Comparison of ENCODE assay signal across 9 mouse cellular contexts in the genomic region with DNA sequence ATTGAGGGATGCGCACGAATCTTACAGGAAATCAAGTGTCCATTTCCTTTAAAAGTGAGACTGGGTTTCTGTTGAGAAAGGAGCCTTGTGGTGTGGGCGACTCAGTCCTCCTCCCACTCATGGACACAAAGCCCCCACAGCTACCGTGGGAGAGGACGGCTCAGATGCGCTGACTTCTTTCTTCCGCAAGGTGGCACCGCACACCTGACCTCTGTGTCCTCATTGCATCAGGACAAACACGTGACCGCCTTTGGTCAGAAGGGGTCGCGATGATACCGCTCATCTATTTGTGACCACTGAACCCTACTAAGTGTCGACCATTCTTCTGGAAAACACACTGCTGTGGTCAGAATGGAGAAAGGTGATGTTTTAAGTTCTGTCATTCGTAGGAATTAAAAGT. TPM values are rescaled to one million over a fixed set of nuclear protein-coding genes. Genes with fewer than 3 reads are reported as not detected.
DNase-seq lines count a peak whose midpoint lies in the region; ATAC-seq and TF ChIP-seq lines count a peak whose summit lies in the region.
"Had no signal": no experiment of that assay in that cellular context is flagged by ENCODE, and none has a peak within 500 bp of the region (broad histone marks: within the 10 kb centered on the region; RNA-seq: fewer than 3 reads in every experiment).

No protein-coding gene starts in this region.

- no peak overlapping the region for H3K27ac ChIP-seq in forebrain, embryonic 14.5 days (ENCODE audit: low read depth, low read length)
- H3K27ac ChIP-seq in forebrain, embryonic 15.5 days (replicated peaks): no peak overlapping the region
- H3K27ac ChIP-seq in midbrain, embryonic 12.5 days (replicated peaks): no peak overlapping the region
- no peak overlapping the region for H3K27ac ChIP-seq in midbrain, embryonic 16.5 days (ENCODE audit: low read length)

- H3K27me3 ChIP-seq in forebrain, embryonic 14.5 days (replicated peaks; ENCODE audit: control insufficient read depth, insufficient read depth, low read length): no peaks in the 10 kb centered on the region
- no peaks in the 10 kb centered on the region for H3K27me3 ChIP-seq in forebrain, embryonic 15.5 days
- H3K27me3 ChIP-seq in midbrain, embryonic 12.5 days: no peaks in the 10 kb centered on the region
- H3K27me3 ChIP-seq in midbrain, embryonic 16.5 days (ENCODE audit: control insufficient read depth, insufficient read depth, low read depth, low read length): no peaks in the 10 kb centered on the region
- no peaks in the 10 kb centered on the region for H3K27me3 ChIP-seq in myocyte (ENCODE audit: control insufficient read depth, insufficient read depth, insufficient read length)

- ATAC-seq in forebrain, embryonic 14.5 days: peak; percentile 12; the same call in 1 of the 2 replicates
- no peak for ATAC-seq in forebrain, embryonic 15.5 days (replicated peaks)
- 0 out of 2 replicates have a peak, but pooled peaks have one; percentile 47 for ATAC-seq in midbrain, embryonic 12.5 days (ENCODE audit: low FRiP score, low read depth)
- no peak for ATAC-seq in midbrain, embryonic 16.5 days

- H3K4me2 ChIP-seq in forebrain, embryonic 14.5 days (ENCODE audit: low read length): no peak overlapping the region
- no peak overlapping the region for H3K4me2 ChIP-seq in forebrain, embryonic 15.5 days (replicated peaks)
- H3K4me2 ChIP-seq in midbrain, embryonic 12.5 days (replicated peaks): no peak overlapping the region
- no peak overlapping the region for H3K4me2 ChIP-seq in midbrain, embryonic 16.5 days (ENCODE audit: low read length)
- no peak overlapping the region for H3K4me2 ChIP-seq in myocyte (ENCODE audit: low read depth)

- no peak overlapping the region for H3ac ChIP-seq in myocyte (ENCODE audit: control insufficient read depth, insufficient read length)

- H3K4me1 ChIP-seq in forebrain, embryonic 14.5 days (ENCODE audit: control insufficient read depth, insufficient read depth, low read length): no peaks in the 10 kb centered on the region
- no peaks in the 10 kb centered on the region for H3K4me1 ChIP-seq in forebrain, embryonic 15.5 days
- H3K4me1 ChIP-seq in midbrain, embryonic 12.5 days: no peaks in the 10 kb centered on the region
- H3K4me1 ChIP-seq in midbrain, embryonic 16.5 days (ENCODE audit: control insufficient read depth, insufficient read depth, low read length): no peaks in the 10 kb centered on the region

- DNase-seq in forebrain, embryonic 14.5 days (ENCODE audit: low spot score): no peak
- DNase-seq in cerebellum, postnatal 14 days: peak; percentile 3 to 7
- no peak for DNase-seq in spleen, postnatal 4 days (ENCODE audit: low spot score in 2 of 2)
- DNase-seq in MN1 (ENCODE audit: low spot score): no peak

- no peaks in the 10 kb centered on the region for H3K79me2 ChIP-seq in myocyte (ENCODE audit: control insufficient read depth, insufficient read depth)

- 88% methylated on average over 15 of the region's 15 CpGs for WGBS in forebrain, embryonic 14.5 days
- 88% methylated on average over 15 of the region's 15 CpGs for WGBS in forebrain, embryonic 15.5 days
- WGBS in midbrain, embryonic 12.5 days: 88% methylated on average over 15 of the region's 15 CpGs
- WGBS in midbrain, embryonic 16.5 days: 90% methylated on average over 15 of the region's 15 CpGs

- TF ChIP-seq POLR2A in myocyte (IDR thresholded peaks at IDR 0.05; ENCODE audit: insufficient read length, low read depth): no peak

- H3K9me3 ChIP-seq in forebrain, embryonic 14.5 days (replicated peaks; ENCODE audit: control insufficient read depth, low read length): no peaks in the 10 kb centered on the region
- no peaks in the 10 kb centered on the region for H3K9me3 ChIP-seq in forebrain, embryonic 15.5 days
- peaks cover 10% of the 10 kb centered on the region; the same call in 1 of the 2 replicates for H3K9me3 ChIP-seq in midbrain, embryonic 12.5 days
- no peaks in the 10 kb centered on the region for H3K9me3 ChIP-seq in midbrain, embryonic 16.5 days (replicated peaks; ENCODE audit: control insufficient read depth, low read length, poor library complexity, severe bottlenecking)

- H3K4me3 ChIP-seq in forebrain, embryonic 14.5 days (ENCODE audit: low read depth, low read length): no peak overlapping the region
- H3K4me3 ChIP-seq in forebrain, embryonic 15.5 days: no peak overlapping the region
- no peak overlapping the region for H3K4me3 ChIP-seq in midbrain, embryonic 12.5 days
- no peak overlapping the region for H3K4me3 ChIP-seq in midbrain, embryonic 16.5 days (ENCODE audit: low read depth, low read length)
- no peak overlapping the region for H3K4me3 ChIP-seq in myocyte

- H3K36me3 ChIP-seq in forebrain, embryonic 14.5 days (ENCODE audit: control insufficient read depth, insufficient read depth, low read length): peaks cover 16% of the 10 kb centered on the region
- H3K36me3 ChIP-seq in forebrain, embryonic 15.5 days: peaks cover 13% of the 10 kb centered on the region
- H3K36me3 ChIP-seq in midbrain, embryonic 12.5 days: peaks cover 16% of the 10 kb centered on the region
- peaks cover 14% of the 10 kb centered on the region for H3K36me3 ChIP-seq in midbrain, embryonic 16.5 days (ENCODE audit: control insufficient read depth, insufficient read depth, low read length)
- no peaks in the 10 kb centered on the region for H3K36me3 ChIP-seq in myocyte (ENCODE audit: control insufficient read depth, insufficient read depth)

- no peak overlapping the region for H3K9ac ChIP-seq in forebrain, embryonic 14.5 days (ENCODE audit: low read length)
- no peak overlapping the region for H3K9ac ChIP-seq in forebrain, embryonic 15.5 days (replicated peaks)
- no peak overlapping the region for H3K9ac ChIP-seq in midbrain, embryonic 12.5 days (replicated peaks)
- H3K9ac ChIP-seq in midbrain, embryonic 16.5 days (ENCODE audit: low read depth, low read length): no peak overlapping the region

TF ChIP-seq in myocyte, 11 proteins besides CTCF, POLR2A, EP300 and RAD21:
- peak; percentile 63 for TF ChIP-seq POLR2AphosphoS2 (IDR thresholded peaks at IDR 0.05; ENCODE audit: insufficient read length, low read depth)
- TF ChIP-seq REST (IDR thresholded peaks at IDR 0.05; ENCODE audit: insufficient read depth, insufficient read length): no peak
TF ChIP-seq in myocyte: peak in this region for 1.

RNA-seq across cellular contexts. Expression of gene Ppp2r3d, which starts 1.0 kb away (rescaled TPM):
- 109 and 139 TPM in 2 replicates for polyA plus RNA-seq in forebrain, embryonic 14.5 days (2014; fragmentation: Nextera tagmentation; extraction: Ambion mirVana)
- 166 and 167 TPM in 2 replicates for polyA plus RNA-seq in forebrain, embryonic 15.5 days (2015; fragmentation: Nextera tagmentation; extraction: Ambion mirVana)
- polyA plus RNA-seq in midbrain, embryonic 12.5 days (2016; fragmentation: Nextera tagmentation; extraction: Ambion mirVana): 195 and 201 TPM in 2 replicates
- polyA plus RNA-seq in midbrain, embryonic 16.5 days (2015; fragmentation: Nextera tagmentation; extraction: Ambion mirVana): 137 and 147 TPM in 2 replicates
- 171 TPM for polyA plus RNA-seq in myocyte (2012; fragmentation: generic; extraction: Trizol)

RNA-seq across cellular contexts. Expression of gene Gm21836, which starts 17.9 kb away (rescaled TPM):
- not detected in 2 replicates for polyA plus RNA-seq in forebrain, embryonic 14.5 days (2014; fragmentation: Nextera tagmentation; extraction: Ambion mirVana)
- polyA plus RNA-seq in forebrain, embryonic 15.5 days (2015; fragmentation: Nextera tagmentation; extraction: Ambion mirVana): not detected in 2 replicates
- polyA plus RNA-seq in midbrain, embryonic 12.5 days (2016; fragmentation: Nextera tagmentation; extraction: Ambion mirVana): not detected in 2 replicates
- polyA plus RNA-seq in midbrain, embryonic 16.5 days (2015; fragmentation: Nextera tagmentation; extraction: Ambion mirVana): not detected in 2 replicates
- polyA plus RNA-seq in myocyte (2012; fragmentation: generic; extraction: Trizol): not detected
- polyA plus RNA-seq: thymus, adult 2 months had no signal

Comparison
In these comparisons a context has a peak if more than half of its experiments do, and no peak if none do; other contexts are left out.
1. ATAC-seq: peak in forebrain, embryonic 14.5 days (single experiment) and midbrain, embryonic 12.5 days (single experiment); none in forebrain, embryonic 15.5 days (single experiment) and midbrain, embryonic 16.5 days (single experiment).
2. DNase-seq: peak in cerebellum, postnatal 14 days (2 of 2); none in forebrain, embryonic 14.5 days (single experiment), spleen, postnatal 4 days (0 of 2) and MN1 (single experiment).